Mouse (Mus musculus) liver, adult (tissue): ENCODE results near the gene Hebp2.

Source experiments
- GATA4 ChIP-seq: IDR thresholded peaks from 2 replicates; pipeline ENCODE4 v1.6.1; 2014; ENCODE audit warnings: mild to moderate bottlenecking, low read length; ENCODE audit not compliant: insufficient replicate concordance

The Hebp2 gene

GRCm38 (mm10) chr10:18545813-18546235, at the start of gene Hebp2:
TSS of gene Hebp2 (minus strand) at chr10:18546076.
- TF ChIP-seq GATA4: peak; percentile 38; the same call in 1 of the 2 replicates

- no peak for TF ChIP-seq GATA4
Observed at GRCm38 (mm10) chr10:18589455-18589854, 43.6 kb upstream of the Hebp2 start.

DNA sequence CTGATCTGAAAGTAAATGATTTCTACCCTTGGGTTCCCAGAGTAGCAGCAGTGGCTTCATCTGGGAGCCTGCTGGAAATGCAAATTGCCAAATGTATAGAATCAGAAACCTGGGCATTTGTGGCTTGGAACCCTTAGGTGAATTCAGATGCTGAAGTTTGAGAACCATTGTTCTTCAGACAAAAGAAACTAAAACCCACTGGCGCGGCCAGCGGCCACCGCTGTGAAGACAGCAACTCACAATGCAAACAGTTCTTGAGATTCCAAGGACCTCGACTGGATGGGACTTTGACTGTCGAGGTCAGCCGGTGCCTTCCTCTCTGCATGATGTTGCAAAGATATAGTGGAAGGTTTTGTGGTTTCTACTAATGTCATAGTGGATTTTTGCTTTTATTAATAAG, 38.3 kb upstream of the Hebp2 start:
- no peak for TF ChIP-seq GATA4

GRCm38 (mm10) chr10:18572581-18572980, 26.7 kb upstream of the Hebp2 start:
- TF ChIP-seq GATA4: no peak

GRCm38 (mm10) chr10:18562940-18563339, 17.1 kb upstream of the Hebp2 start:
- TF ChIP-seq GATA4: no peak

DNA sequence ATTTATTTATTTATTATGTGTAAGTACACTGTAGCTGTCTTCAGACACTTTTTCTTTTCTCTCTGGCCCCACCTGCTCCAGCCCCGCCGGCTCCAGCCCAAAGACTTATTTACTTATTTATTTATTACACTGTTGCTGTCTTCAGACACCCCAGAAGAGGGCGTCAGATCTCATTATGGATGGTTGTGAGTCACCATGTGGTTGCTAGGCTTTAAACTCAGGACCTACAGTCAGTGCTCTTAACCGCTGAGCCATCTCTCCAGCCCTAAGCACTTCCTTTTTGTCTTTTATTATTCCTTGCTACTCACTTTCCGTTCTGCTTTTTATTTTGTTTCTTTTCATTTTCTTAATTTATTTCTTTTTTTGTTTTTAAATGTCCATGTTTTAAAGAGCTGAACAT, 15.6 kb upstream of the Hebp2 start:
- TF ChIP-seq GATA4: no peak

DNA sequence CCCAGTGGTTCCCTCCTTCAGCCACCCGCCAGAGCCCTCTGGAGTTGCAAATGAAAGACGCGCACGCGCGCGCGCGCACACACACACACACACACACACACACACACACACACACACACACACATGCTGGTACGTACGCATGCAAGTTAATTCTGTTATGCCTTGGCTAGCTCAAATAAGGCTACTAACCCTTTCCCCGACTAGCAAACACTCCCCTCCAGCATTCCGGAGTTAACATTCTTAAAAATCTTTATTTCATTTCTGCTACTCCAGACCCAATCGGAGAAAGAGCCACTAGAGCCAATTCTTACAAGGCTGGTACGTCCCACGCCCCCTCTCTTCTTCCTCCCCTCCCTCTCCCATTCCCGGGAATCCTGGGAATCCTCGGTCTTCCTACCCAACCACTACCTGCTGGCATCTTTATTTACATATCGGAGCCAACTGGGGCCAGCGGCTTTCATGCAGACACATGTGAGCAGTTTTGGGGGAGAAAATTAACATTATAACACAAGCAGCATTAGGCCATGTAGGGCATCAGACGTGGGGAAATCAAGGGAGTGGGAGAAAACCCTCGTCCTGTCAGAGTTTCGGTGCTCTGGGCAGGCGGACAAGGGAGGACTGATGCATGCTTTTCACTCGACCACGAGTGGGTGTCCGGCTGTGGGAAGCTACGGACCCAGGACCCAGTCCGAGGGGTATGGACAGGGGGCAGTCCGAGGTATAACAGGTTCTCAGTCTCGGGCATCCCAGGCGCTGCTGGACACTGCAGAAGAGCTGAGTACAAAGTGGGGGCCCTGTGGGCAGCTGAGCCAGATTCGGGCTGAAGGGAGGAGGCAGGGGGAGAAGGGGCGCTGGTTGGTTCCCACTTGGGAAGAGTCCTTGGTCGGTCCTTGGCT, 3.7 kb upstream of the Hebp2 start:
- no peak for TF ChIP-seq GATA4

GRCm38 (mm10) chr10:18547381-18547780, 1.5 kb upstream of the Hebp2 start:
- no peak for TF ChIP-seq GATA4

DNA sequence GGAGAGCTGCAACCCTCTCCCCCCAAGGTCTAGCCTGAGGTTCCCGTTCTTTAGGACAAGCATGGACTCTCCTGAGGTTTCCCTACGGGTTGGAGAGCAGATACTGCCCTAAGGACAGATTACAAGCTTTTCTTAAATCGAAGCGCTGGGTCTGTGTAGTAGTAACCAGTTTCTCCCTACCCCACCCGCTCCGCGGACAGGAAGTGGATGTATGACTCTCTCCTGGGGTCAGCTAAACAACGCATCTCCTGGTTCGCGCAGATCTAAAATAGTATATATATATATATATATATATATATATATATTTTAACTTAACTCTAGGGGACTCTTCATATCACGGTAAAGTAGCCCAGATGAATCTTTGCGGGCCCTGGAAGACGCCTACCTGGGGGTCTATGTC, 567 bp downstream of the Hebp2 start:
- TF ChIP-seq GATA4: no peak

DNA sequence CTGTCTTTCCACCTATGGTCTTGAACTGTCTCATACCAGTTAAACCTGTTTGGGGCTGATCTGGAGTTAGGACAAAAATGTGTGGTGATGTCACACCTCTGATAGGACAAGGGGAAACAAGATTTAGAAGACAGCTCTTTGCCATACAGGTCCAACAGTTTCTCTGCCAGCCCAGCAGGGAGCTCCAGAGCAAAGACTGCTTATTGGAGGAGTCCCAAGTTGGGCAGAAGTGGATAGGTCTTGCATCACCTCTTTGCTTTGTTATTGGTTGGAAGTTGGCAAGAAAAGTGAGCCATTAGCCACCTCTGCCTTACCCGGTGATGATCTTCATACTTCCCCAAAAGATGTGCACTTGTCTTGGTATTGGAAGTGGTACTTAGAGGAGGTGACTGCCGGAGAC, 9.0 kb downstream of the Hebp2 start:
- TF ChIP-seq GATA4: no peak

DNA sequence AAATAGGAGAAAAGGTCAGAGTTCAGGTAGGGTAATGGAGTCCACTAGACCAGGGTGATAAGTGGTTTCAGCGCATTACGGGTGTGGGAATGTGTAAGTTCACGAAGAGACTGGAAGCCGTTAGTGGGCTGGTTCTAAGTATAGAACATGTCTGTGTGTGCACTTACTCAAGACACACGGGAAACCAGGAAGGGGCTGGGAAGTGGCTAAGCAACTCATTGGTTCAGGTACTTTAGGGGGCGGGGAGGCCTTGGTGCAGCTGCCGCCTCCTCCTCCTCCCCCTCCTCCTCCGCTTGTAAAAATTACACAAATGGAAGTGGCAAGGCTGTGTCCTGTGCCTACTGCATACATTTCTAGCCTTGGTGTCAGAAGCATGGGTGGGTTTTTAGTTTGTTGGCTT, 13.6 kb downstream of the Hebp2 start:
- no peak for TF ChIP-seq GATA4

GRCm38 (mm10) chr10:18530161-18530560, 15.7 kb downstream of the Hebp2 start:
- no peak for TF ChIP-seq GATA4

GRCm38 (mm10) chr10:18529177-18529576, 16.7 kb downstream of the Hebp2 start:
- TF ChIP-seq GATA4: no peak

GRCm38 (mm10) chr10:18528475-18528874, 17.4 kb downstream of the Hebp2 start:
- TF ChIP-seq GATA4: no peak

GRCm38 (mm10) chr10:18527766-18528165, 18.1 kb downstream of the Hebp2 start:
- no peak for TF ChIP-seq GATA4

- TF ChIP-seq GATA4: no peak
Observed at GRCm38 (mm10) chr10:18526851-18527675, 18.8 kb downstream of the Hebp2 start.
